Mouse (Mus musculus) hindbrain, embryonic 11.5 days (tissue): ENCODE measurements around the gene Olfr191. TPM values are rescaled to one million over a fixed set of nuclear protein-coding genes. Genes with fewer than 3 reads are reported as not detected.
"Not testable (repeated sequence)": the region's sequence is repeated elsewhere in the genome, so short reads cannot be mapped to it uniquely, and the experiment has no call there.

Source experiments
- ATAC-seq: fragments of 200-750 bp; cut with Nextera tagmentation; 2 replicates; pipeline ENCODE4 v1.8.0; 2017; ENCODE audit warnings: mild to moderate bottlenecking, moderate TSS enrichment, moderate library complexity; ENCODE audit not compliant: low FRiP score
- DNase-seq: peaks from one replicate; pipeline ENCODE4 v3.0.0-alpha.2; 2015; ENCODE audit warnings: low spot score
- H3K27ac ChIP-seq: fragments of 300-500 bp; sonication (generic); 2 replicates; pipeline ENCODE4 v1.5.1; 2014; ENCODE audit warnings: mild to moderate bottlenecking, low read depth, low read length
- H3K27me3 ChIP-seq: fragments of 300-500 bp; sonication (generic); 2 replicates; pipeline ENCODE4 v1.6.1; 2014; ENCODE audit warnings: mild to moderate bottlenecking, low read length, moderate library complexity, mixed read lengths; ENCODE audit not compliant: control insufficient read depth, insufficient read depth
- H3K36me3 ChIP-seq: fragments of 300-500 bp; sonication (generic); 2 replicates; pipeline ENCODE4 v1.6.1; 2014; ENCODE audit warnings: mild to moderate bottlenecking, low read length, moderate library complexity, mixed read lengths; ENCODE audit not compliant: control insufficient read depth, insufficient read depth
- H3K4me1 ChIP-seq: fragments of 300-500 bp; sonication (generic); replicated peaks from 2 replicates; pipeline ENCODE4 v1.6.1; 2014; ENCODE audit warnings: low read length, mixed read lengths; ENCODE audit not compliant: control insufficient read depth, insufficient read depth
- H3K4me2 ChIP-seq: fragments of 300-500 bp; sonication (generic); replicated peaks from 2 replicates; pipeline ENCODE4 v1.6.1; 2014; ENCODE audit warnings: mild to moderate bottlenecking, low read depth, low read length
- H3K4me3 ChIP-seq: fragments of 300-500 bp; sonication (generic); 2 replicates; pipeline ENCODE4 v1.5.1; 2014; ENCODE audit warnings: low read depth, low read length
- H3K9ac ChIP-seq: fragments of 300-500 bp; sonication (generic); 2 replicates; pipeline ENCODE4 v1.6.1; 2014; ENCODE audit warnings: low read depth, low read length
- H3K9me3 ChIP-seq: fragments of 300-500 bp; sonication (generic); 2 replicates; pipeline ENCODE4 v1.6.1; 2016; ENCODE audit warnings: low read length; ENCODE audit not compliant: control insufficient read depth
- WGBS: fragments of 180-500 bp; shearing (Covaris S2); extraction: QIAGEN DNeasy Blood & Tissue Kit; methylation state at CpG from one replicate; pipeline ENCODE4 v1.1.7; 2014; 5-methylcytosine and 5-hydroxymethylcytosine counted together
- polyA plus RNA-seq: library from polyadenylated mRNA; unstranded; fragments of >200 nt; fragmentation: Nextera tagmentation; extraction: Ambion mirVana; gene quantifications from 2 replicates; pipeline ENCODE4 v1.2.1, GENCODE M21; 2014

The Olfr191 gene
- not detected in 2 replicates for polyA plus RNA-seq

- H3K36me3 ChIP-seq, H3K9me3 ChIP-seq, H3K27ac ChIP-seq, DNase-seq, H3K9ac ChIP-seq, H3K27me3 ChIP-seq, H3K4me1 ChIP-seq, H3K4me3 ChIP-seq, H3K4me2 ChIP-seq: not testable (repeated sequence)
- peak; percentile 49; the same call in 1 of the 2 replicates for ATAC-seq
- WGBS, result 40% methylated on average over 1 of the region's 1 CpGs
Measured at GRCm38 (mm10) chr16:59089722-59090121, at the start of gene Olfr191. TSS of gene Olfr191 (minus strand) at chr16:59089822.

DNA sequence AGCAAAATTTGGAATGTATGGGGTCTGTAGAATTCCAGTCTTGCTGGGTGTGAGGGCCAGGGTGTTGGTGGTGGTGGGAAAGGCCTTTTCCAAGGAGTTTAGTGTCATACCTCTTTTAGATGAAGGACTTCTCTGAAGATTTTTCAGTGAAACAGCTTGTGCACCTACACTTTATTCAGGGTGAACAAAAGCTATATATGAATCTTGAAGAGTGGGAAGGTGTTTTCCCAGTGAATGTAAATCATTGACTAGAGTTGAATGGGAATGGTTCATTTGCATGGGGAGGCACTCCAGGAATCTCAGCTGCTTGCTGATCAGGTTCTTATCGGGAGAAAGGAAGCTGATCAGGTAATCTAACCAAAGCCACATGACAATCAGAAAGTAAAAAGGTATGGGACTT, 41.1 kb upstream of the Olfr191 start:
- H3K4me1 ChIP-seq, result no peaks in the 10 kb centered on the region
- 91% methylated on average over 1 of the region's 1 CpGs for WGBS
- no peak overlapping the region for H3K4me3 ChIP-seq
- no peaks in the 10 kb centered on the region for H3K36me3 ChIP-seq
- no peak overlapping the region for H3K4me2 ChIP-seq
- no peak overlapping the region for H3K9ac ChIP-seq
- no peak for ATAC-seq
- no peak overlapping the region for H3K27ac ChIP-seq
- H3K27me3 ChIP-seq, result no peaks in the 10 kb centered on the region
- H3K9me3 ChIP-seq, result no peaks in the 10 kb centered on the region
- DNase-seq, result no peak

- H3K9me3 ChIP-seq, result no peaks in the 10 kb centered on the region
- H3K4me2 ChIP-seq, result no peak within 1 kb of the TSS
- no peaks in the 10 kb centered on the region for H3K27me3 ChIP-seq
- DNase-seq, result no peak
- H3K4me3 ChIP-seq, result no peak within 1 kb of the TSS
- H3K9ac ChIP-seq, result no peak within 1 kb of the TSS
- H3K36me3 ChIP-seq, result no peaks in the 10 kb centered on the region
- H3K27ac ChIP-seq, result no peak within 1 kb of the TSS
- no peak for ATAC-seq
- no peaks in the 10 kb centered on the region for H3K4me1 ChIP-seq
Measured at GRCm38 (mm10) chr16:59120969-59121368, 31.3 kb upstream of the Olfr191 start, which contains the start of gene Olfr194. TSS of gene Olfr194 (minus strand) at chr16:59121069.

DNA sequence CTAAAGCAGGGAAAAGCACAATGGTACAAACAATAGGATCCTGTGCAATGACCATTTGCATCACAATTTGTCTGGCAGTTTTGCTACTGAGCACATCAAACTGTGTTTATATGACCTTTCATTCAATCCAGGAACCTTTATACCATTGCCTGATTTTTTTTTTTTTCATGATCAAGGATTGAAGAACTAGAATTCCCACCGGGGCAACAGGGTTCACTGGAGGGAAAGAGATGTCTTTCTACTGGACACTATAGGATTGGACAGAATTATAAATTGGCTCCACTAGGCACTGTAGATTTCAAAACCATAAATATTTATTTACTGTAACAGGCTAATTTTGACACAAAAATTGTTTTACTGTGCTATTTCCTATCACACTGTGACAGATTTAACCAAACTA, 22.2 kb upstream of the Olfr191 start, which contains the start of gene Olfr193:
Gene Olfr193 (minus strand): TSS at position 101 of the 400 bp plus-strand sequence.
- H3K4me1 ChIP-seq, result no peaks in the 10 kb centered on the region
- no peaks in the 10 kb centered on the region for H3K36me3 ChIP-seq
- H3K4me3 ChIP-seq, result no peak within 1 kb of the TSS
- H3K9me3 ChIP-seq, result no peaks in the 10 kb centered on the region
- DNase-seq, result no peak
- H3K9ac ChIP-seq, result no peak within 1 kb of the TSS
- H3K27ac ChIP-seq, result no peak within 1 kb of the TSS
- H3K27me3 ChIP-seq, result no peaks in the 10 kb centered on the region
- 80% methylated on average over 1 of the region's 1 CpGs for whole genome bisulfite sequencing
- ATAC-seq, result no peak
- H3K4me2 ChIP-seq, result no peak within 1 kb of the TSS

GRCm38 (mm10) chr16:59108522-59108921, 18.9 kb upstream of the Olfr191 start:
- not testable (repeated sequence) for H3K4me2 ChIP-seq, DNase-seq, H3K4me3 ChIP-seq, H3K36me3 ChIP-seq, H3K27ac ChIP-seq, ATAC-seq, H3K9me3 ChIP-seq, H3K27me3 ChIP-seq, H3K4me1 ChIP-seq, H3K9ac ChIP-seq
- 68% methylated on average over 5 of the region's 5 CpGs for WGBS

DNA sequence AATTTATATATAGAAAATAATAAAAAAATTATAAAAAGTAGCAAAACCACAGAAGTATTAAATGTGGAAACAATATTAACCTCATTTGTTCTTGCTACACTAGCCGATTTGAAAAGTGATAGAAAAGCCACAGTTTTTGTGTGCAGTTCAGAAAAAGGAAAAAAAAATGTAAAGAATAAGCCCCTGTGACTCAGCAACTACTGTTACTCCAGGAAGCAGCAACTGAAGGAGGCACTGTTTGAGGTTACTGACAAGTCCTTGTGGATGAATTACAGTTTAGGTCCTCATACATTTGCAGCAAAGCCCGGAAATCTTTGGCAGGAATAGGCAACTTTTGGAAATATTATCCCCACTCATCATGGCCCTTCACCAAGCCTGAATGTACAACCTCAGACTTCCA, 15.7 kb upstream of the Olfr191 start:
- H3K27me3 ChIP-seq, result no peaks in the 10 kb centered on the region
- no peak for ATAC-seq
- H3K27ac ChIP-seq, result no peak overlapping the region
- no peak for DNase-seq
- no peaks in the 10 kb centered on the region for H3K36me3 ChIP-seq
- no peaks in the 10 kb centered on the region for H3K4me1 ChIP-seq
- 87% methylated on average over 2 of the region's 2 CpGs for WGBS
- no peak overlapping the region for H3K9ac ChIP-seq
- no peak overlapping the region for H3K4me3 ChIP-seq
- no peak overlapping the region for H3K4me2 ChIP-seq
- no peaks in the 10 kb centered on the region for H3K9me3 ChIP-seq

DNA sequence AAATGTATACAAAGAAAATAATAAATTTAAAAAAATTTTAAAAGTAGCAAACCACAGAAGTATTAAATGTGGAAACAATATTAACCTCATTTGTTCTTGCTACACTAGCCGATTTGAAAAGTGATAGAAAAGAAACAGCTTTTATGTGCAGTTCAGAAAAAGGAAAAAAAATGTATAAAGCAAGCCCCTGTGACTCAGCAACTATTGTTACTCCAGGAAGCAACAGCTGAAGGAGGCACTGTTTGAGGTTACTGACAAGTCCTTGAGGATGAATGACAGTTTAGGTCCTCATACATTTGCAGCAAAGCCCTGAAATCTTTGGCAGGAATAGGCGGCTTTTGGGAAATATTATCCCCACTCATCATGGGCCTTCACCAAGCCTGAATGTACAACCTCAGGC, 8.5 kb downstream of the Olfr191 start:
- not testable (repeated sequence) for ATAC-seq, H3K27ac ChIP-seq, H3K27me3 ChIP-seq, H3K4me3 ChIP-seq, H3K36me3 ChIP-seq, H3K9me3 ChIP-seq, DNase-seq, H3K9ac ChIP-seq, H3K4me2 ChIP-seq, H3K4me1 ChIP-seq
- 81% methylated on average over 2 of the region's 2 CpGs for WGBS

- no peaks in the 10 kb centered on the region for H3K36me3 ChIP-seq
- H3K4me3 ChIP-seq, result no peak within 1 kb of the TSS
- no peak within 1 kb of the TSS for H3K27ac ChIP-seq
- H3K4me1 ChIP-seq, result no peaks in the 10 kb centered on the region
- WGBS, result 87% methylated on average over 5 of the region's 5 CpGs
- no peak for DNase-seq
- no peaks in the 10 kb centered on the region for H3K9me3 ChIP-seq
- no peak within 1 kb of the TSS for H3K4me2 ChIP-seq
- no peak within 1 kb of the TSS for H3K9ac ChIP-seq
- ATAC-seq, result no peak
- H3K27me3 ChIP-seq, result no peaks in the 10 kb centered on the region
Measured at GRCm38 (mm10) chr16:59077905-59078304, 11.7 kb downstream of the Olfr191 start, which contains the start of gene Olfr190. TSS of gene Olfr190 (minus strand) at chr16:59078005.

DNA sequence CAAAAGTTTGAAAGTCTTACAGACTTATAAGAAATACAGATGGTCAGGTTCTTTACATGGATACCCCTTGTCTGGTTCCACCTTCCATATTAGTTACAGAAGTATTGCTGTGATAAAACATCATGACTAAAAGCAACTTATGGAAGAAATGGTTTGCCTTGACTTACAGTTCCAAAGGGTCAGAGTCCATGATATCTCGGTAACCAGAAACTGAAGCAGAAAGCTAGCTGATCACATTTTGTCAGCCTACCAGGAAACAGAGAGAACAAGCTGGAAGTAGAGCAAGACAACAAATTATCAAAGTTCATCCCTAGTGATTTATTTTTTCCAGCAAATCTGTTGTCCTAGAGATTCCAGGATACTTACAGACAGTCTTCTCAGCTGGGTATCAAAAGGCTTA, 16.1 kb downstream of the Olfr191 start:
- no peaks in the 10 kb centered on the region for H3K9me3 ChIP-seq

More for the DNA sequence above, 16.1 kb downstream of the Olfr191 start:
- no peak overlapping the region for H3K9ac ChIP-seq
- H3K4me1 ChIP-seq, result no peaks in the 10 kb centered on the region
- H3K27me3 ChIP-seq, result no peaks in the 10 kb centered on the region
- ATAC-seq (no peak), DNase-seq (no peak)
- no peak overlapping the region for H3K27ac ChIP-seq
- H3K4me2 ChIP-seq, result no peak overlapping the region
- 94% methylated on average over 1 of the region's 1 CpGs for WGBS
- no peaks in the 10 kb centered on the region for H3K36me3 ChIP-seq
- no peak overlapping the region for H3K4me3 ChIP-seq
